Mouse (Mus musculus): ENCODE data around the gene Sirt1.

GRCm38 (mm10) chr10:63365918-63366455, 15.5 kb downstream of the Sirt1 start:
- TF ChIP-seq GATA1 (IDR thresholded peaks at IDR 0.05; ENCODE audit: borderline replicate concordance, low read length) (no peak), FLI1 (IDR thresholded peaks at IDR 0.05; ENCODE audit: low read length) (no peak)
